Mouse (Mus musculus): Measurements from ENCODE around the gene Ppp1r9a.

Gene Ppp1r9a

DNA sequence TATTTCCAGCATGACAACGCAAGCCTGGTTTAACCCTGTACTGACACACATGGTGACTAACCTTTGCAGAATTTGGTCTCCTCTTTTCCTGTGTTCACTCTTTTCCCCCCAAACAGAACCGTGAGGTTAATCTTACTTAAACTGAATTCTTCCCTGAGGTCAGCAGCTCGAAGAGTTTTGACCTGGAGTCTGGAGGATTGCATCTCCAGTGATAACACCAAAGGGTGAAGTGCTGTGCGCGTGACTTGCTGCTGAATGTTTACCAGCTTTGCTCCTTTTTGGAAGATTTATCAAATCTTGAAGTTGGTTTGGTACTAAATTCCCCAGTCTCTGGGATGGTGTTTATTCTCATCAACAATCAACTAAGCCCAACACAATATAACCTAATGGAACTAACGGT is 252.1 kb downstream of the Ppp1r9a start:
- no peak for DNase-seq (ENCODE audit: low read depth, low spot score)

GRCm38 (mm10) chr6:5155313-5155927 is 252.7 kb downstream of the Ppp1r9a start:
- no peak for DNase-seq (ENCODE audit: low read depth, low spot score)

- no peak for DNase-seq (ENCODE audit: low read depth, low spot score)
These were observed 254.1 kb downstream of the Ppp1r9a start for GRCm38 (mm10) chr6:5156541-5157425.

GRCm38 (mm10) chr6:5159385-5159791 is 256.7 kb downstream of the Ppp1r9a start:
- DNase-seq (ENCODE audit: low read depth, low spot score) = no peak

- no peak for DNase-seq (ENCODE audit: low read depth, low spot score)
These were observed 259.3 kb downstream of the Ppp1r9a start for GRCm38 (mm10) chr6:5162052-5162451.

DNA sequence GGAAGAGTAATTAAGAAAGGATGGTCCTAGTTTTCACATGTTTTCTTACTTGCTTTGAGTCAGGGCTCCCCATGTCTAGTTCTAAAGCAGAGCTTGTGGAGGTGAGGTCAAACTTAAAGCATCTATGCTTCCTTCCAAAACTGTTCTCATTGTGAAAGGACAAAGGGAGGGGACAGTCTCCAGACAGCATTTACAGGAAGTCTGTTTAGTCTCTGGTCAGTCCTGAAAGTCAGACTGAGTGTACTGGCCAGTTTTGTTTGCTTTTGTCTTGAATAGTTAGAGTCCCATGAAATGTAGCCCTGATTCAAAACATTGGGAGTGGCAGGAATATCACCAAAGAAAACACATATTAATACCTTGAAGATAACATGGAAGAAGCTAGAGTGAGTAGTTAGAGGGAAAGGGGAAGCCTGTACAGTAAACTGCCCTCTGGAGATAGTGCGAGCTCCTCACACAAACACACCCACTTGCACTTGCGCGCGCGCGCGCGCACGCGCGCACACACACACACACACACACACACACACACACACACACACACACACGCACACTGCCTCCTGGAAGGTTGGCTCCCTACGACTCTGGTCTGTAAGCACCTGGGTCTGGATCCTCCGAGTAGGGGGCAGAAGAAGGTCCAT is 260.9 kb downstream of the Ppp1r9a start:
- DNase-seq (ENCODE audit: low read depth, low spot score) = no peak

- DNase-seq (ENCODE audit: low read depth, low spot score) = no peak
These were observed 262.1 kb downstream of the Ppp1r9a start for GRCm38 (mm10) chr6:5164855-5165254.

GRCm38 (mm10) chr6:5167051-5167677 is 264.4 kb downstream of the Ppp1r9a start:
- DNase-seq (ENCODE audit: low read depth, low spot score) = no peak

DNA sequence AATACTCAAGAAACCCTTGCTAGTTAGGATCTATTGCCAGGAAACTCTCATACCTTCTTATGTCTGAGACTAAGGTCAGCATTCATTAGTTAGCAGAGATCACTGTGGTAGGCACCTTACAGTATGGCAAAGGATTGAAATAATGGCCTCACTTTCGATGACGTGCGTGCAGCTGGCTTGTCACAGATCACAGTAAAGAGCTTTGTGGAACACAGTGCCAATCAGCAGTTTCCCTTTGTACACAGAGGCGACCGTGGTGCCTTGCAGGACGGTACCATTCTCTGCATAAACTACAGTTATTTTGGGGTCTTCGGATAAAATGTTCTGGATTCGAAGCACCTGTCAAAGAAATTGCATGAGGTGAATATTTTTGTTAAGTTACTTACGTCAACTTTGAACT is 265.4 kb downstream of the Ppp1r9a start:
- DNase-seq (ENCODE audit: low read depth, low spot score) = no peak

DNA sequence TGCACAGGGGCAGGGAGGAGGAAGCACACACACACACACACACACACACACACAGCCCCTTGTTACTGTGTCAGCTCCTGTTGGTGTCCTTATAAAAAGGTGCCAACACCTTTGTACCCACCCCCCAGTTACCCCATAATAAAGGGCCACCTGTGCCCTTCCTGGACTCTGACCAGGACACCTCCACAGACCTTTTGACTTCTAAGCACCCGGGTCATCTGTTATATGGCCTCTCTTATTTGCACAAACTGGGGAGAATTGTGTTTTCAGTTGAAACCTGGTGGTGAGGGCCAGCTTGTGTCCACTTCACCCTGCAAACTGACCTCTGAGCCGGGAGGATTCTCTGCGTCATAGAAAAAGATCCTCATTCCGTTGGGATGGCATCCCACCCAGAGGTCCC is 268.7 kb downstream of the Ppp1r9a start:
- DNase-seq (ENCODE audit: low read depth, low spot score) = no peak

GRCm38 (mm10) chr6:5172571-5172970 is 269.9 kb downstream of the Ppp1r9a start:
- DNase-seq (ENCODE audit: low read depth, low spot score) = no peak

DNA sequence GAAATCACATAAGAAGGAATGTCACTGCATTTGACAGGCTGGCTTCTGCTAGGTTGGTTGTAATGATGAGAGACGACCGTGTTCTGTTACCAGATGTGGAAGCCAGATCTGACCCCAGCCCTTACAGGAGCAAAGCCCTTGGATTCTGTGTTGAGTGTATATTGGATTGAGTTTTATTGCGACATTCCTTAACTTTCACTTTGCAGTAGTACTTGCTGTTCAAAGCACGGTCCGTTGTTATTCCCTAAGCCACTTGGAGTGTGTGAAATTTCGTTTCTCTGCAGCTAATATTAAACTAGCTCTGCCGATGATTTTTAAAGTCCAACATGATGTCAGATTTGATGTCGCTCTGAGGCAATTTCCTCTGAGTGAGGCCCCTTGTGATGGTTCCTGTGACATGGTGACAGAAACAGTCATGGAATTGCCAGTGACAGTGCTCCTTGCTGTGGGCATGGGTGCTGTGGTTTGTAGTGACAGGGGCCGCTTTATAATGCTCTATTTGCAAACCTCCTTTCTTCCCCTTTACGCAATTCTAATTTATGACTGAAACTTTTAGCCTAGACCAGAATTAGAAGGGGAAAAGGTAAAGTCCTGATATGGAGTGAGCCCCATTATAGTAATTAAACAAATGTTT is 271.6 kb downstream of the Ppp1r9a start:
- no peak for DNase-seq (ENCODE audit: low read depth, low spot score)

DNA sequence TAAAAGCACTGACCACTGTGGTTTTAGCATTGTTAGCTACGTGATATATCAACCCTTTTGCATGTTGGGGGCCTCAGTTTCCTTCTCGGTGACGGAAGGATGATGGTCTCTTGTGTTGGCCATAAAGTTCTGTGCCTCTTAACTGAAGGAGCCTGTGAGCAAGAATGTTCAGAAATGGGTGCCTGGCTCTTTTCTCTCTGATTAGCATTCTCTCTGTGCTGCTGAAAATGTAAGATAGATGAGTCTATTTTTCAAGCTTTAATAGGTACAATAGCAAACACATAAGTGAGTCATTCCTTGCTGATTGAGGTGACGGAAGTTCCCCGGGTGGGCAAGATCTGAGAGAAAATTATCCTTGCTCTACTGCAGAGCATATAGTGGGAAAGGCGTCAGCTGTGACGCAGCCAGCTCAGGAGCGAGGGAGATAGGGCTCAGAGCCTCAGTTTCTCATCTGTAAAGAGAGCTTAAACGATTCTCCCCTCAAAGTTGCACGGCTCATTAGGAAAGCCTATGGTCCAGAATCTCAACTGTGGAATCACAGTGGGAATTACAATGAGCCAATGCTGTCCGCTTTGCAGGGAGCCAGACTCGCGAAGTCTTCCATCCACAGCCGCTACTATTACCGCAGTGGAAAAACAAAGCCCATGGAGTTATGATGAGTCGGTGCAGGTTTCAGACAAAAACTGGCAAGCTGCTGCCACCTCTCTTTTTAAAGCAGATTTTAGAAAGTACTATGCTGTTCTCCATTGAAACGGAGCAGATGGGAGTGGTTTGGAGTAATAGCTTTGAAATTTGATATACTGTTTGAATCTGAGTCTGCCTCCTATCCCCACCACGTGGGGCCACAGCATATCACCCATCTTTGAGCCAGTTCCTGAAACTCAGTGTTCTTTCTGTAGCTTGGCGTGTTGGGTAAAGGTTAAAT is 275.5 kb downstream of the Ppp1r9a start:
- no peak for DNase-seq (ENCODE audit: low read depth, low spot score)

DNA sequence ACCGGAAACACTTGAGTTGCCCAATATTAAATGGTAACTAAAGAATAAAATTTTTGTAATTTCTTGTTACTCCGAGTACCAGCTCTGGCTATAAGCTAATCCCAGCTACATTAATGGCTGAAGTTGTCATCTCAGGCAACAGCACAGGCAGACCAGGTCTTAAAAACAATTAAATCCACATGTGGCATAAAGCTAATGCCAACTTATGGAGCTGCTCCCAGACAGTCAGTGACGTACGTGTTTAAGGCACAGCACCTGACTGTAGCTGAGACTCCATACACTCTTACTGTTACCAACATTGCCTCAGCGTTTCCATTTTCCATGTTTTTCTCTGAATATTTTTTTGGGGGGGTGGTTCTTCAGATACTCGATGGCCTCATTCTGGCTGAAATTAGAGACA is 276.5 kb downstream of the Ppp1r9a start:
- no peak for DNase-seq (ENCODE audit: low read depth, low spot score)

- no peak for DNase-seq (ENCODE audit: low read depth, low spot score)
These were observed 277.9 kb downstream of the Ppp1r9a start for GRCm38 (mm10) chr6:5180645-5181044.

DNA sequence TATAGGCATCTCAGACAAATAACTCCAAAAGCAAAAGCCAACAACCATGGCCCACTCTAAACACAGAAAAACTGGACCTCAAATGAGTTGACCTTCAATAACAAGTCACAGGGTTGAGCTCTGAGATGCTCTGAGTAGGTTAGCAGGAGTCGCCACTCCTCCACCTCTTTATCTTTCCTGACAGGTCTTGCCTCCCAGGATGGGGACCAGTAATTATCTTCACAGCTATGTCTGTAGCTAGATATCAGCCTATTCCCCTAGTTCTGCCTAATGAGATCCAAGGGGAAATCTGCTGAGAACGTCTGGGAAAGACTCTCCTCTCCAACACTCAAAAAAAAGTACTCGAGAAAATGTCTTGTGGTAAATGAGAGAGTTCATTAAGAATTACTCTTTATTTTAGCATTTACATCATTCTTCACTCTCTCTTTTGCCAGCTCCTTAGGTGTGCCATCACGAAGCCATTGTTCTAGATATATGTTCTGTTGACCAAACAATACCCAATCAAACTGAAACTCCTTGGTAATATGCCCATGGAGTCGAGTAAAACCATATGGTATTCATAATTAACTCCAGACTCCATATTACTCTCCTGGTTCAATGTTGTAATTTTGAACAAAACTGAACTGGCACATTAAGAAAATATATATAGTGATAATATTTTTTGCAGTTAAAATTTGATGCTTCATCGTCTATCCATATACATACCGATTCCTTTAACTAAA is 283.7 kb downstream of the Ppp1r9a start:
- no peak for DNase-seq (ENCODE audit: low read depth, low spot score)

GRCm38 (mm10) chr6:5187586-5187985 is 284.9 kb downstream of the Ppp1r9a start:
- DNase-seq (ENCODE audit: low read depth, low spot score) = no peak

DNA sequence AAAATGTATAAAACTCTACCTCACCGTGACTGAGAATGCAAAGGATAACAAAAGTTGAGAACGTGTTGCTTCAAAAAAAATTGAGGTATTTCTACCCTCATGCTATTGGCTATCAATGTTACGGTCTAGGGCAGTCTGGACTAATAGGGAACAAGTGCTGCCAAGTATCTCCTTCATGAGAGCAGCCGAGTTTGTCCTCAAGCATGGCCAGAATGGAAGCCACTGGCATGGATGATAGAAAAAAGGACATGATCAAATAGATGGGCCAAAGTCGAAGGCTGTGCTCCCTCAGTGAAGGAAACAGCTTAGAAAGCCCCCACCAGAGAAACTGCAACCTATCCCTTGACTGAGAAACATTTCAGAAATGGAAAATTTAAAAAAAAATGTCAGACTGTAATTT is 285.3 kb downstream of the Ppp1r9a start:
- no peak for DNase-seq (ENCODE audit: low read depth, low spot score)

GRCm38 (mm10) chr6:5188938-5189337 is 286.2 kb downstream of the Ppp1r9a start:
- no peak for DNase-seq (ENCODE audit: low read depth, low spot score)

GRCm38 (mm10) chr6:5189507-5189906 is 286.8 kb downstream of the Ppp1r9a start:
- DNase-seq (ENCODE audit: low read depth, low spot score) = no peak

Measured in A20 (cell line).